Mouse (Mus musculus) right cerebral cortex, adult 2 months (tissue): Measurements from ENCODE around the gene Spem1.
A peak's percentile ranks its signal among the peaks of the same experiment; 100 is the strongest.
"Not testable (repeated sequence)": the region's sequence is repeated elsewhere in the genome, so short reads cannot be mapped to it uniquely, and the experiment has no call there.

Source experiments
- DNase-seq, 2 experiments: peaks; one replicate each; pipeline ENCODE4 v3.0.0; 2021 to 2022; ENCODE audit warnings: low spot score in 2 of 2

Gene Spem1

GRCm38 (mm10) chr11:69822080-69822479 is at the start of gene Spem1:
Gene Spem1 (minus strand): TSS chr11:69822180.
- no peak for DNase-seq

GRCm38 (mm10) chr11:69870289-69871069 is 48.5 kb upstream of the Spem1 start:
- DNase-seq = no peak

- no peak for DNase-seq
Measured at GRCm38 (mm10) chr11:69867335-69867734, 45.4 kb upstream of the Spem1 start.

GRCm38 (mm10) chr11:69865561-69865960 is 43.6 kb upstream of the Spem1 start:
- DNase-seq = no peak

- no peak for DNase-seq
Measured at GRCm38 (mm10) chr11:69864138-69864860, 42.3 kb upstream of the Spem1 start.

GRCm38 (mm10) chr11:69863729-69864128 is 41.7 kb upstream of the Spem1 start:
- not testable (repeated sequence) for DNase-seq

DNA sequence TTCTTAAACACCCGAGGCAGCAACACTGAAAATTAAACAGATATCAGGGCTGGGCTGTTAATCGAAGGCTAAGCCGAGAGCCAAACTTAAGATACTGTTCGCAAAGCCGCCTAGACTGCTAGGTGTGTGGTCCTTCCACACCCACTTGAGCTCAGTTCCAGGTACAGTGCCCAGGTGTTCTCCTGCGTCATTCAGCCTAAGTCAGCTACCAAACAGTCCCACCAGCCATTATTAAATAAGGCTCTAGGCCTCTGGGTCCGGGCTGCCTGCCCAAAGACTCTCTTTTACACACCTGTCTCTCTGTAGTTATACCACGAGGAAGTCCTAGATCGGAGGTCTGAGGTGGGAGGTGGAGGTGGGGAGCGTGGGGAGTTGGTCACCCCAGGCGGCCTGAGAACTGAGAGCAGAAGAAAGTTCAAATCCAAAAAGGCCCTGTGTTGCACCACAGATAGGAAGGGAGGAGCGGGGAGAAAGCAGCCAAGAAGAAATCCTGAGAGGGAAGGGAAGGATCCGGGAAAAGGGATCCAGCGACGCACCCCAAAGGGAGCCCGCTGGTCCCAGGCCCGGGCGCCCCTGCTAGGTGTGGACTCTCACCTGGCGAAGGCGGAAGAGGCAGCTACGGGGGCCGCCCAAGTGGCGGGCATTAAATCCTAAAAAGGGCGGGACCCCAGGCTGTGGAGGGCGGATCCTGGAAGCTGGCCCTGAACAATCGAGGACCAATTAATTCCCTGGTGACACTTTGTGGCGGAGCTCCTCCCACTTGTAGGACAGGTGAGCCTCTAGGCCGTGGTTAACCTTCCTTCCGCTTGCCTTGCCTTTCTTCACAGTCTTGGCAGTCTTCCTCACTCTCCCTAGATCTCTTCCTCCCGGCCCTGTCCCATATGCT is 36.4 kb upstream of the Spem1 start, which contains the start of gene Tnk1:
Gene Tnk1, minus strand, starts transcription at position 618 of the 886 bp plus-strand sequence.
- DNase-seq = no peak

DNA sequence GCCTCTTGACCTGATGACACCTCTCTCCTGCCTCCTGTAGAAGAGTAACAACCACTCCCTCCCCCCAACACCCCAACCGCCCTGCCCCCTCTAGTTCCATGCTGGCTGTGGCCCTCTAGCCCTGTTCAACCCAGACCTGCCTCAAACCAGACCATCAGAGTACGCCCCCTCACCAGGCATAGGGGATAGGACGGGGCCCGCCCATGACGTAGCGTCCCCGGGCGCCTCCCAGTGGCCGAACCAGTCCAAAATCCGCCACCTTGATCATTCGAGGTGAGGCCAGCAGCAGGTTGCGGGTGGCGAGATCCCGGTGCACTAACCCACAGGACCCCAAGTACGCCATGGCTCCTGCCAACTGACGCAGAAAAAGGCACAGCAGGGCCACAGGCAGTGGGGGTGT is 33.4 kb upstream of the Spem1 start:
- no peak for DNase-seq

- DNase-seq = no peak
Measured at GRCm38 (mm10) chr11:69854680-69855079, 32.7 kb upstream of the Spem1 start.

DNA sequence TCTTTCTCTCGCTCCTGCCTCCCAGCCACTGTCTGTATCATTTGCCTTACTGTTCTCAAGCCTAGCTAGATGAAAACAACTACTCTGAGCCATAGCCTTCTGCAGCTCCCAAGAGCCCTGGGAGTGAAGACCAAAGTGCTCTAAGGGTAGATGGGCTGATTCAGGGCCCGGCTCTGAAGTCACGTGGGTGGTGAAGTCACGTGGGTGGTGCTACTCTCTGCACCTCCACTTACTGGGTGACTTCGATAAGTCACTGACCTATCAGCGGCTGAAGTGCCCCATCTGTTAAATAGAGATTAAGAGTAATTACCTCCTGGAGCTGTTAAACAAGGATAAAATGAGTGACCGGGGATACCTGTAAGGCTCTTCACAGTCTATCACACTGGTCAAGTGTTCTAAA is 32.0 kb upstream of the Spem1 start:
- no peak for DNase-seq

DNA sequence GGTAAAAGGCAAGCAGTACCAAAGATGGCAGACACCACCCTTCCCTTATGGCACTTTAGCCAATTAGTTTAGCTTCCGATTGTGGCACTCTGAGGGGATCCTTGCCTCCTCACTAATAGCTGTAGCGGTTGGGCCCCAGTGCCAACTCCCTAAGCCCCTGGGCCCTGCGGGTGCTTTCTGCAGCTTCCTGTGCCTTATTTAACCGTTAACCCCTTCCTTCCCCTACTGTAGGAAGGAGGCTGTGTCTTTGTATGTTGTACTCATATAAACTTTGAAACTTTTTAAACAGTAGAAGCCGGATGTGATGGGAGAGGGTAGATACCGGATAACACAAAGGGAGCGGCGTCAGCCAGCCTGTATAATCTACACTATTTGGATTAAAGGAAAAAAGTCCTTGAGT is 28.8 kb upstream of the Spem1 start:
- DNase-seq = no peak

GRCm38 (mm10) chr11:69849884-69850283 is 27.9 kb upstream of the Spem1 start:
- DNase-seq = no peak

GRCm38 (mm10) chr11:69849128-69849527 is 27.1 kb upstream of the Spem1 start:
- no peak for DNase-seq

DNA sequence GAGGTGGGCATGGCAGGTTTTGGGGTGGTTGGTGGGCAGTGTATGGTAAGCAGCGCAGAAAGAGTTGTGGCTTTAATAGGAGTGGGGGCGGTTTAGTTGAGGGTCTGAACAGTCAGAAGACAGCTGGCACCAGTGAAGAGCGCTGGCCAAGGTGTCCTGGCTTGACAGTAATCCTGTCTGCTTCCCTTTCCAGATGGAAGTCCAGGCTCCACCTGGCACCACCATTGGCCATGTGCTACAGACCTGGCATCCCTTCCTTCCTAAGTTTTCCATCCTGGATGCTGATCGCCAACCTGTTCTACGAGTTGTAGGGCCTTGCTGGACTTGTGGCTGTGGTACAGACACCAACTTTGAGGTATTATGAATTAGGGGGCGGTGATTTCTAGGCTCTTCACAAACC is 26.0 kb upstream of the Spem1 start:
- DNase-seq = no peak

DNA sequence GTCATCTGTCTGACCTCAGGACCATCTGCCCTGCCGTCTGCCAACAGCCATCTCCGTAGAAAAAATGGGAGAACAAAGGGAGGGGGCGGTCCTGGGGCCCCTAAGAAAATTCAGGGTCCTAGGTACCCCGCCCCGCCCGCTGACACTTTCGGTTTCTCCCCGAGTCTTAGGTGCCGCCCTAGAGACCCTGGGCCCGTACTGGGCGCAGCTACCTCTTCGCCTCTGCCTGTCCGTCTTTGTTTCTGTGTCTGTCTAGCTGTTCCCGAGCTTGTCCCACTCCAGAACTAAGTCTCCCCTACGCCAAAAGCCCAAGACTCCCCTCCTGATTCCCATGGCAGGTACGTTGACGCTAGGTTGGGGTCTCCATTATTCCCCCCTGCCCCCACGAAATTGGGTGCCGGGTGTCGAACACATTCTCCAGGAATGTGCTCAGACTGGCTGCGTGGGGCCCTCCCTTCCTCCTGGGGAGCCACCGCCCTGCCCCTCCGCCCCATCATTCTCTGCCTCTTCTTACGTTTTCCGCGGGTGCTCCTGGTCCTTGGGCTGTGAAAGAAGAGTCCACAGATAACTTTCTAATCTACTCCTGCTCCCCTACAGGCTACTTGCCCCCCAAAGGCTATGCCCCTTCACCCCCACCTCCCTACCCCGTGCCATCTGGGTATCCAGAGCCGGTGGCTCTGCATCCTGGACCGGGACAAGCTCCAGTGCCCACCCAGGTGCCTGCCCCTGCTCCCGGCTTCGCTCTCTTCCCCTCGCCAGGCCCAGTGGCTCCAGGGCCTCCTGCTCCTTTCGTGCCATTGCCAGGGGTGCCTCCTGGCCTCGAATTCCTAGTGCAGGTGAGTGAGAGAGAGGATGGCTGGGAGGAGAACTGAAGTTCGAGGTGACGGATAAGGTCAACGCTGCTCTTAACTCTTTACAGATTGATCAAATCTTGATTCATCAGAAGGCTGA is 25.0 kb upstream of the Spem1 start:
- DNase-seq = no peak

DNA sequence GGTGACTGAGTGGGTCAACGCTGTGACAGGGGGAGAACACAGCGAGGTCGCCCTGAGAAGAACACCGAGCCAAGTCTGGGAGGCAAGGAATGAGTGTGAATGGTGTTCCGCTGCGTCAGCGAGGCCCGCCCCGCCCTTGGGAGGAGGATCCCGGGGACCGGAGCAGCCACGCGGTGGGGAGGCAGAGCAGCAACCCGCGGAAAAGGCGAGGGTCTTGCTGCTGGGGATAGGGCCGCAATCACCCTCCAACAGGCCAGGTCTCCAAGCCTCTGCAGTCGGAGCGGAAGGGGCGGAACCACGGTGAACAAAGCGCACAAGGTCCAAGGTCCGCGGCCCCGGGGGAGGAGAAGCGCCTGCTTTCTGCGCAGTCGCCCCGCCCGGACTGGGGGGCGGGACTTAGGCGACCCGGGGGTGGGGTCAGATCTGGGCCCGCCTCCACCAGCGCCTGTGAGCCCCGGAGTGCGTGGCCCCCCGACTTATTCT is 24.3 kb upstream of the Spem1 start, which contains the start of gene Plscr3:
Gene Plscr3, plus strand, starts transcription at position 179 of the 483 bp plus-strand sequence.
- DNase-seq = peak; percentile 80 to 90

DNA sequence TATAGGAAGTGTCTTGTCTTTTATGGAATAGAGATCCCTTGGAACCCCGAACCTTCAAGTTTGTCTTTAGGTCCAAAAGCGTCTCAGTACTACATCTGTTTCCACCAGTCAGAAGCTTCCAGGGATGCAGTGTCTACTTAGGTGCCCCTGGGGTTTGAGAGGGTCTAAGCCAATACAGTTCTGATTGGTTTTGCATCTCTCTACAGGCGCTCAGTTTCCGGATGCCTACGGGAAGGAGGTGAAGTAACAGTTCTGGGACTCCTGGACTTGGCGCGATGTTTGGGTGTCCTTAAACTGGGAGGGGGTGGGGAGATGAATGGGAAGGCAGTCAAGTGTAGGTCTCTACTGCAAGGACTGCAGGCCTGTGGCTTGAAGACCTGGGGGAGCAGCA is 16.7 kb upstream of the Spem1 start:
- DNase-seq = no peak

DNA sequence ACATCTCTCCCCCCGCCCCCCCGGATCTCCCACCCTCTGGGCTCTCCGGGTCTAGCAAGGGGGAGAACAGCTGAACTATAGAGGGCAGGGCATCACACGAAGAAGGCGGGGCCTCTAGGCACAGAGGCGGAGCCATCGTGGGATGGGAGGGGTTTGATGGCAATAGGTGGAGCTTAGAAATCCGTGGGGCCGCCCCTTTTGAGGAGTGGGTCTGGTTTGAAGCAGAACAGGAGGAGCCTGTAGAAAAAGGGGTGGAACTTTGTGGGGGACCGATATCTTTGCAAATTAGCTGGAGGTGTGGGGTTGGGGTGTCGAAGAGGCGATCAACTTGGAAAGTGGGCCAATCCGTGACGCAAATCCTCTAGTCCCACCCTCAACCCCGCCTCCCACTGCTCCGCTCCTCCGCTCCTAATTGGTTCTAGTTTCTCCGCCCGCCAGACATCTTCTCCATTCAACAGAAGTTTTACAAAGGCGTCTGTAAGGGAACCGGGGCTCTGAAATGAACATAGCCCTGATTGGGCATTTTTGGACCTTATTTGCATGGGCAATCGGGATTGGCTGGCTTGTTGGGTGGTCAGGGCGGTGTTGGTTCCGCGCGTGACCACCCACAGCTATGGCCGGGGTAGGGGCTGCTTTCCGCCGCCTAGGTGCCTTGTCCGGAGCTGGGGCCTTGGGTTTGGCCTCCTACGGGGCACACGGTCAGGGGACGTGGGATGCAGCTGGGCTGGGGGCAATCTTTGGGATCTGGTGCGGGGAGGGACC is 16.2 kb upstream of the Spem1 start, which contains the start of gene Tmem256:
Gene Tmem256, plus strand, starts transcription at position 563 of the 762 bp plus-strand sequence.
- peak; percentile 96 to 97 for DNase-seq

GRCm38 (mm10) chr11:69837604-69837951 is 15.6 kb upstream of the Spem1 start, which contains the start of gene Nlgn2:
Gene Nlgn2 (minus strand): TSS chr11:69837784.
- DNase-seq = no peak
